ENCODE assay signal across 27 mouse cellular contexts in the genomic region with DNA sequence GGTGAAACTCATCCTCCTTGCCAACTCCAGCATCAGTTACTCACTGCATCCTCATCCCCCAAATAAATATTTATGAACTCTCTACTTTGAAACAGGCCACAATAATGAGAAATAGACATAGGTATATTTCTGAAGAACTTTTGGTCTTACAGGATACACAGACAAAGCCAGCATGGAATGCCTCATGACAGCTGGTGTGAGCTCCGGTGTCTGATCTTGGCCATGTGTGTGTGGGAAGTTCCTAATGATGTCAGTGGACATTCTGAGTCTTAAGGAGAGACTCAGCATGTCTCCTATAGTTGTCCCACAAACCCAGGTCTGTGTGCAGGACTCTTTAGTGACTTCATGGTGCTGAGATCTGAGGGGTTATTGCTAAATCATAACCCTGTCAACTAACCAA.
"Had no signal": no experiment of that assay in that cellular context is flagged by ENCODE, and none has a peak within 500 bp of the region (broad histone marks: within the 10 kb centered on the region; RNA-seq: fewer than 3 reads in every experiment).

No protein-coding gene starts in this region.

- H3K27me3 ChIP-seq: limb, embryonic 12.5 days; limb, embryonic 13.5 days; limb, embryonic 15.5 days; liver, embryonic 12.5 days; liver, embryonic 13.5 days; liver, embryonic 15.5 days; lung, embryonic 15.5 days; megakaryocyte, embryonic 14.5 days; midbrain, embryonic 12.5 days; midbrain, embryonic 13.5 days; midbrain, embryonic 15.5 days; neural tube, embryonic 12.5 days had no signal

- DNase-seq: left cerebral cortex, postnatal 4 days; liver; liver, embryonic 13.5 days; liver, postnatal 0 days; lung, adult 18-20 months; lung, adult 2 months; lung, embryonic 14.5 days; lung, postnatal 10 days; lung, postnatal 14 days; lung, postnatal 4 days; midbrain, embryonic 14.5 days had no signal

- H3K36me3 ChIP-seq: limb, embryonic 10.5 days; limb, embryonic 12.5 days; limb, embryonic 13.5 days; limb, embryonic 15.5 days; liver, embryonic 12.5 days; liver, embryonic 13.5 days; liver, embryonic 15.5 days; lung, embryonic 15.5 days; midbrain, embryonic 10.5 days; midbrain, embryonic 12.5 days; midbrain, embryonic 13.5 days; midbrain, embryonic 15.5 days; neural tube, embryonic 12.5 days had no signal

- H3K4me3 ChIP-seq: left cerebral cortex, adult 2 months; limb, embryonic 10.5 days; limb, embryonic 12.5 days; limb, embryonic 13.5 days; limb, embryonic 15.5 days; liver, embryonic 12.5 days; liver, embryonic 13.5 days; liver, embryonic 15.5 days; lung, embryonic 15.5 days; megakaryocyte, embryonic 14.5 days; midbrain, embryonic 10.5 days; midbrain, embryonic 12.5 days; midbrain, embryonic 13.5 days; midbrain, embryonic 15.5 days; neural tube, embryonic 12.5 days had no signal

- H3K4me2 ChIP-seq: limb, embryonic 12.5 days; limb, embryonic 13.5 days; limb, embryonic 15.5 days; liver, embryonic 11.5 days; liver, embryonic 12.5 days; liver, embryonic 13.5 days; liver, embryonic 15.5 days; lung, embryonic 14.5 days; lung, embryonic 15.5 days; midbrain, embryonic 11.5 days; midbrain, embryonic 12.5 days; midbrain, embryonic 13.5 days; midbrain, embryonic 15.5 days; neural tube, embryonic 12.5 days had no signal
